Mouse (Mus musculus): ENCODE measurements around the gene Mfsd11. TPM values are rescaled to one million over a fixed set of nuclear protein-coding genes. Genes with fewer than 3 reads are reported as not detected.

Gene Mfsd11
- polyA plus RNA-seq, 1 experiment from 2014 or later, result 21.4 TPM

DNA sequence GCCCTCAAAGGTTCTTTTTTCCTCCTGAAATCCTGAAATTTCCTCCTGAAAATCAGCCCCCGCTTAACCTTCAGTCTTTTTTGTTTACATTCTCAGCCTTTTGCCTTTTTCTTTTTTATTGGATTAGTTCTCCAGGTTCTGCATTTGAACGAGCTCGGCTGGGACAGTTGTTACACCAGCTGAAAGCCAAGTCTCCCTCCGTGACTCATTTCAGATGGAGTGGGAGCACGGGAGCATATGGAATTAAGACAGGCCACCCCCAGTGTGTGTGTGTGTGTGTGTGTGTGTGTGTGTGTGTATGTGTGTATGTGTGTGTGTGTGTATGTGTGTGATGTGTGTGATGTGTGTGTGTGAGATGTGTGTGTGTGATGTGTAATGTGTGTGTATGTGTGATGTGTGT, 29.2 kb downstream of the Mfsd11 start:
- H3K4me1 ChIP-seq (replicated peaks; ENCODE audit: control insufficient read depth, insufficient read depth, low read length), result peaks cover 3% of the 10 kb centered on the region; the same call in 1 of the 2 replicates
- no peak overlapping the region for H3K27ac ChIP-seq (ENCODE audit: low read depth, low read length)
- H3K27me3 ChIP-seq (replicated peaks; ENCODE audit: control insufficient read depth, insufficient read depth, low read length), result no peaks in the 10 kb centered on the region; the same call in 1 of the 2 replicates
- H3K9me3 ChIP-seq (ENCODE audit: control insufficient read depth, low read length), result no peaks in the 10 kb centered on the region
- ATAC-seq (replicated peaks; ENCODE audit: low FRiP score), result no peak
- WGBS, result 81% methylated on average over 5 of the region's 5 CpGs
- H3K4me3 ChIP-seq (ENCODE audit: low read depth, low read length), result no peak overlapping the region
- no peak overlapping the region for H3K9ac ChIP-seq (ENCODE audit: low read depth, low read length)
- DNase-seq (ENCODE audit: low spot score), result no peak
- no peak overlapping the region for H3K4me2 ChIP-seq
- H3K36me3 ChIP-seq (ENCODE audit: control insufficient read depth, insufficient read depth, low read length), result no peaks in the 10 kb centered on the region

- H3K9ac ChIP-seq (ENCODE audit: low read depth, low read length), result no peak overlapping the region
These were observed 30.2 kb downstream of the Mfsd11 start for GRCm38 (mm10) chr11:116882446-116882845.

GRCm38 (mm10) chr11:116884061-116884460, 31.8 kb downstream of the Mfsd11 start:
- no peak for ATAC-seq (replicated peaks; ENCODE audit: low FRiP score)
- H3K36me3 ChIP-seq (ENCODE audit: control insufficient read depth, insufficient read depth, low read length), result no peaks in the 10 kb centered on the region
- H3K4me1 ChIP-seq (replicated peaks; ENCODE audit: control insufficient read depth, insufficient read depth, low read length), result peaks cover 3% of the 10 kb centered on the region; the same call in 1 of the 2 replicates
- no peak overlapping the region for H3K4me3 ChIP-seq (ENCODE audit: low read depth, low read length)
- H3K27ac ChIP-seq (ENCODE audit: low read depth, low read length), result no peak overlapping the region
- peaks cover 3% of the 10 kb centered on the region for H3K27me3 ChIP-seq (replicated peaks; ENCODE audit: control insufficient read depth, insufficient read depth, low read length)
- 75% methylated on average over 6 of the region's 6 CpGs for WGBS
- no peak for DNase-seq (ENCODE audit: low spot score)
- H3K9ac ChIP-seq (ENCODE audit: low read depth, low read length), result no peak overlapping the region
- H3K4me2 ChIP-seq, result no peak overlapping the region
- no peaks in the 10 kb centered on the region for H3K9me3 ChIP-seq (ENCODE audit: control insufficient read depth, low read length)

More at GRCm38 (mm10) chr11:116882446-116882845, 30.2 kb downstream of the Mfsd11 start:
- no peak for ATAC-seq (replicated peaks; ENCODE audit: low FRiP score)
- Histone ChIP-seq H3K4me3 (ENCODE audit: low read depth, low read length) (no peak overlapping the region), H3K4me1 (replicated peaks; ENCODE audit: control insufficient read depth, insufficient read depth, low read length) (peaks cover 3% of the 10 kb centered on the region; the same call in 1 of the 2 replicates), H3K27ac (ENCODE audit: low read depth, low read length) (no peak overlapping the region), H3K4me2 (no peak overlapping the region), H3K36me3 (ENCODE audit: control insufficient read depth, insufficient read depth, low read length) (no peaks in the 10 kb centered on the region), H3K9me3 (ENCODE audit: control insufficient read depth, low read length) (no peaks in the 10 kb centered on the region), H3K27me3 (replicated peaks; ENCODE audit: control insufficient read depth, insufficient read depth, low read length) (peaks cover 3% of the 10 kb centered on the region)
- 78% methylated on average over 10 of the region's 10 CpGs for WGBS
- no peak for DNase-seq (ENCODE audit: low spot score)

DNA sequence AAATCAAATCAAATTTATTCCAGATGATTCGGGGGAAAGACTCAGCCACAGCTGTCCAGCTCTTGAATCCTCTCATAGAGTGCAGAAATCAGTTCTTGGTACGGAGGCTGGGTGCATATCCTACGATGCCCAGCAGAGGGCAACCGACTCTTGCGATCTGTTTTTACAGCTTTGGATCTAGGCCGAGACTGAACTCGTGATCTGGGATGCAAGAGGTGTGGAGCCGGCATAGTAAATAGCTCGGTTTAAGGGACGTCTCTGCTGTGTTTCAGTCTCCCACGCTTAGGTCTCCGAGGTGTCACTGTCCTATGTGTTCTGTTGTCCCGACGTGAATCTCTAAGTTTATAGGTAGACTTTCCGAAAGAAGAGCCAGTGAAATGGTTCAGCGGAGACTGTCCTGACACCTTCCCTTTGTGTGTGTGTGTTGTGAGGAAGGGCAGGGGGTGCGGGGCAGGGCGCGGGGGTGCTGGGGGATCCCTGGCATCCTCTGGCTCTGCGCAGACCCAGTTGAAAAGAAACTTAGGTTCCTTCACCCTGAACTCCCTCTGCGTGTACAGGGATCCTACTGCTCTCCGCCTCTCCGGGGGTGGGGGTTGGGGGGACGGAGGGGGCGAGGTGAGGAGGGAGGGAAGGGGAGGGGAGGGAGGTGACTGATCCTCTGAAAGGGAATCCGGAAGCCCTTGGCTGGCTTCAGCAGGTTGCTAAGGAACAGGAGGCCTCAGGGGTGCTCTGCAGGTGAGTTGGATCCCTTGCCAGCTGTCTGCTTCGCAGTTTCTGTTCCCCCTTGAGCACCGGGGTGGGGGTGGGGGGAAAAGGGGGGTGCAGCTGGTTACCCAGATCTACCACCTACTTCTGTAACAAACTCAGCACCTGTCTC, 33.3 kb downstream of the Mfsd11 start:
- no peak overlapping the region for H3K9ac ChIP-seq (ENCODE audit: low read depth, low read length)
- DNase-seq (ENCODE audit: low spot score) (peak; percentile 69), ATAC-seq (replicated peaks; ENCODE audit: low FRiP score) (no peak)
- 9% methylated on average over 27 of the region's 28 CpGs for WGBS
- H3K36me3 ChIP-seq (ENCODE audit: control insufficient read depth, insufficient read depth, low read length), result no peaks in the 10 kb centered on the region
- H3K4me2 ChIP-seq, result peak overlapping the region; percentile 54
- no peaks in the 10 kb centered on the region for H3K9me3 ChIP-seq (ENCODE audit: control insufficient read depth, low read length)
- no peak overlapping the region for H3K27ac ChIP-seq (ENCODE audit: low read depth, low read length)
- peaks cover 3% of the 10 kb centered on the region; the same call in 1 of the 2 replicates for H3K4me1 ChIP-seq (replicated peaks; ENCODE audit: control insufficient read depth, insufficient read depth, low read length)
- H3K27me3 ChIP-seq (replicated peaks; ENCODE audit: control insufficient read depth, insufficient read depth, low read length), result peaks cover 5% of the 10 kb centered on the region
- peak overlapping the region; percentile 17; the same call in 1 of the 2 replicates for H3K4me3 ChIP-seq (ENCODE audit: low read depth, low read length)

DNA sequence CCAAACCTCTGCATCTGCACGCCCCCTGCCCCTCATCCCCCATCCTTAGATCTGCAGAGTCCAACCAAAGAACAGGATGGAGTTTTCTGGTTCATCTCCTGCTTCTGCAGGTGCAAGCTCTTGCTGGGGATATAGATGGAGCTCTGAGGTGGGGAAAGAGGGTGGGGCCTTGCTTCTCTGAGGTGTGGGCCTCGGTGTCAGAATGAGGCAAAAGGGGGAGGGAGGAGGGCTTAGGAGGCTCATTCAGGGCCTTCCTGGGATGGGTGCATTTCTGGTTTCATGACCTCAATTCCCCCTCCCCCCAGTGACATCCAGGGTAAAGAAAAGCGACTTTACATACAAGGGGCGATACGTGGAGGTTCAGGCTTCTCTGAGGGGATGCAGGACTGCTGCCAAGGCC, 34.9 kb downstream of the Mfsd11 start:
- Histone ChIP-seq H3K27ac (ENCODE audit: low read depth, low read length) (no peak overlapping the region), H3K4me3 (ENCODE audit: low read depth, low read length) (no peak overlapping the region), H3K9me3 (ENCODE audit: control insufficient read depth, low read length) (no peaks in the 10 kb centered on the region), H3K4me1 (replicated peaks; ENCODE audit: control insufficient read depth, insufficient read depth, low read length) (peaks cover 3% of the 10 kb centered on the region; the same call in 1 of the 2 replicates), H3K9ac (ENCODE audit: low read depth, low read length) (no peak overlapping the region), H3K27me3 (replicated peaks; ENCODE audit: control insufficient read depth, insufficient read depth, low read length) (peaks cover 8% of the 10 kb centered on the region), H3K36me3 (ENCODE audit: control insufficient read depth, insufficient read depth, low read length) (no peaks in the 10 kb centered on the region), H3K4me2 (no peak overlapping the region)
- DNase-seq (ENCODE audit: low spot score), result no peak
- WGBS, result 55% methylated on average over 5 of the region's 5 CpGs
- no peak for ATAC-seq (replicated peaks; ENCODE audit: low FRiP score)

- no peaks in the 10 kb centered on the region for H3K36me3 ChIP-seq (ENCODE audit: control insufficient read depth, insufficient read depth, low read length)
- H3K4me2 ChIP-seq, result no peak overlapping the region
- WGBS, result 72% methylated on average over 19 of the region's 19 CpGs
- no peaks in the 10 kb centered on the region for H3K9me3 ChIP-seq (ENCODE audit: control insufficient read depth, low read length)
- H3K9ac ChIP-seq (ENCODE audit: low read depth, low read length), result no peak overlapping the region
- H3K4me3 ChIP-seq (ENCODE audit: low read depth, low read length), result no peak overlapping the region
- ATAC-seq (replicated peaks; ENCODE audit: low FRiP score), result no peak
- peaks cover 5% of the 10 kb centered on the region; the same call in 1 of the 2 replicates for H3K27me3 ChIP-seq (replicated peaks; ENCODE audit: control insufficient read depth, insufficient read depth, low read length)
- DNase-seq (ENCODE audit: low spot score), result no peak
- no peak overlapping the region for H3K27ac ChIP-seq (ENCODE audit: low read depth, low read length)
- no peaks in the 10 kb centered on the region for H3K4me1 ChIP-seq (replicated peaks; ENCODE audit: control insufficient read depth, insufficient read depth, low read length)
These were observed 41.5 kb downstream of the Mfsd11 start for GRCm38 (mm10) chr11:116893532-116894442.

DNA sequence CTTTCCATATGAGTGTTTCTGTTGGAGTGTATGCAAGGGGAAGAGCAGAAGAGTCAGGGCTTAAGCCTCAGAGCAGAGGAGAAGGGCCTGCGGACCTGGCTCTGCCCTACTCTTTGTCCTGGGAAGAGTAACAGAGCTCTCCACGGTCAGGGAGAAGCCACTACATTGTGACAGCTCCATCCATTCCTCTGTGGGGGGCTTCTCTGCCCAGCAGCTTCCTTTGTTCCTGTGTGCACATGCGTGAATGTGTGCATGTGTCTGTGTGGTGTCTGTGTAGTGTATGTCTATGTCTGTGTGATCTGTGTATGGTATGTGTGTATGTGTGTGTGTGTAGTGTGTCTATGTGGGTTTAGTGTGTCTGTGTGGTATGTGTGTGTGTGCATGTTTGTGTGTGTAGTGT, 43.2 kb downstream of the Mfsd11 start:
- Histone ChIP-seq H3K4me1 (replicated peaks; ENCODE audit: control insufficient read depth, insufficient read depth, low read length) (no peaks in the 10 kb centered on the region), H3K27me3 (replicated peaks; ENCODE audit: control insufficient read depth, insufficient read depth, low read length) (peaks cover 3% of the 10 kb centered on the region; the same call in 1 of the 2 replicates), H3K4me2 (no peak overlapping the region), H3K4me3 (ENCODE audit: low read depth, low read length) (no peak overlapping the region), H3K27ac (ENCODE audit: low read depth, low read length) (no peak overlapping the region), H3K36me3 (ENCODE audit: control insufficient read depth, insufficient read depth, low read length) (no peaks in the 10 kb centered on the region), H3K9me3 (ENCODE audit: control insufficient read depth, low read length) (no peaks in the 10 kb centered on the region), H3K9ac (ENCODE audit: low read depth, low read length) (no peak overlapping the region)
- ATAC-seq (replicated peaks; ENCODE audit: low FRiP score) (no peak), DNase-seq (ENCODE audit: low spot score) (no peak)
- WGBS, result 82% methylated on average over 3 of the region's 3 CpGs

DNA sequence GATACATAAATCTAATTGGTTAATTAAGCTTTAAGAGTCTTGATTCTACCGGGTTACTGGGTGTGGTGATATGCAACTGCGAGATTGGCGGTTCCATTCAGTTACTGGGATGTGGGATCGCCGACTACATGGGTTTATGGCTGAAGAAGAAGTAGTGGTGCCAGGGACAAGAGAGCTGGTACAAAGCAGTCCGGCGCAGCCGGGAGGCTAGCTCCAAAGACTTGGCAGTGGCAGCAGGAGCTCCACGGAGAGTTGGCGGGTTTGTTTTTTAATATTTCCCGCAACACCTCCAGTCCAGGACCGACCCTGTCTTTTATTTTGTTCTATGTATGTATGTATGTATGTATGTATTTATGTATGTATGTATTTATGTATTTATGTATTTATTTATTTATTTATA, 47.0 kb downstream of the Mfsd11 start:
- 90% methylated on average over 12 of the region's 12 CpGs for WGBS
- no peak for DNase-seq (ENCODE audit: low spot score)
- Histone ChIP-seq H3K4me1 (replicated peaks; ENCODE audit: control insufficient read depth, insufficient read depth, low read length) (no peaks in the 10 kb centered on the region), H3K36me3 (ENCODE audit: control insufficient read depth, insufficient read depth, low read length) (no peaks in the 10 kb centered on the region), H3K27ac (ENCODE audit: low read depth, low read length) (no peak overlapping the region), H3K9me3 (ENCODE audit: control insufficient read depth, low read length) (no peaks in the 10 kb centered on the region), H3K27me3 (replicated peaks; ENCODE audit: control insufficient read depth, insufficient read depth, low read length) (peaks cover 5% of the 10 kb centered on the region; the same call in 1 of the 2 replicates), H3K9ac (ENCODE audit: low read depth, low read length) (no peak overlapping the region), H3K4me2 (no peak overlapping the region), H3K4me3 (ENCODE audit: low read depth, low read length) (no peak overlapping the region)
- ATAC-seq (replicated peaks; ENCODE audit: low FRiP score), result no peak

All from liver, embryonic 11.5 days (tissue).